Mouse (Mus musculus) urinary bladder, adult 18-20 months (tissue): Measurements from ENCODE around the gene Mrpl52.
A peak's percentile ranks its signal among the peaks of the same experiment; 100 is the strongest.

Experiments
- DNase-seq, 2 experiments: peaks; one replicate each; pipeline ENCODE4 v3.0.0; 2022; ENCODE audit warnings: low spot score in 2 of 2, mixed read lengths in 2 of 2

The Mrpl52 gene

DNA sequence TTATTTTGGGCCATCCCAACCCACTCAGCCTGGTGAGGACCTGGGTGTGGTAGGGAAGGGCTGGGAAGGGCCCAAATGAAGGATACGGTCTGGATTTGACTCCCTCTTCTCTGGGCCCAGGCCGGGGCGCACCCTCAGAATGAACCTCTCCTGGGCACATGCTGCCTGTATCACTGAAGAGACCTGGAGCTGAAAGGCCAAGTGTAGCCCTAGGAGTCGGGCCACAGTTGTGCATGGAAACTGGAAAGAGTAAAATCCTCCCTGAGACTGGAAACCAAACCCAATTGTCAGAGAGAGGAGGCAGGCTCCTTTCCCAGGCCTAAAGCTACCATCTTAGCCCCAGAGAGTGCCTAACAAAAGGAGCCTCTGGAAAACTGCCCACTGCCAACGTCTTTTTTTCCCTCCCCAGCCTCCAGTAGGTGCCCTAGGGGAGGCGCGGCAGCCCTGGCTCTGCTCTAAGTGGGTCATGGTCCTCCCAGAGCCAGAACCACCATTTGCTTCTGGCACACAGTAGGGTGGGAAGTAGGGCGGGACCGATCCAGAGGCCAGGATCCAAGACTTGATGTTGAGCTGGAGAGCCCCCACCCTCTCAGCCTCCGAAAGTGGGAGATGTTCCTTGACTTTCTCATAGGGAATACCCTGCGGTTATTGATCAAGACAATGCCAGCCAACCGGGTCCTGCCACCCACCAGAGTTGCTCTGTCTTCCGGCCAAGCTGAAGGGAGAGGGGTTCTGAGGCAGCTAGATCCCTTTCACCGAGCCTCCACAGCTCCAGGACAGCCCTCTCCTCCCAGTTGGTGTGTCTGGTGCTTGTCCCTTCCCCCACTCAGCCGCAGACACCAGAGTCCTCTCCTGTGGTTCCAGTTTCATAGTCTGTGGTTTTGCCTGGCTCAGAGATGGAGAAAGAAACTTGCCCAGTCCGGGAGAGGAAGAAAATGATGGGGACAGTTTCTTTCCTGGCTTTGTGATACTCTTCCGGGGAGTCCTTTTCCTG lies 6.4 kb downstream of the Mrpl52 start:
- no peak for DNase-seq

DNA sequence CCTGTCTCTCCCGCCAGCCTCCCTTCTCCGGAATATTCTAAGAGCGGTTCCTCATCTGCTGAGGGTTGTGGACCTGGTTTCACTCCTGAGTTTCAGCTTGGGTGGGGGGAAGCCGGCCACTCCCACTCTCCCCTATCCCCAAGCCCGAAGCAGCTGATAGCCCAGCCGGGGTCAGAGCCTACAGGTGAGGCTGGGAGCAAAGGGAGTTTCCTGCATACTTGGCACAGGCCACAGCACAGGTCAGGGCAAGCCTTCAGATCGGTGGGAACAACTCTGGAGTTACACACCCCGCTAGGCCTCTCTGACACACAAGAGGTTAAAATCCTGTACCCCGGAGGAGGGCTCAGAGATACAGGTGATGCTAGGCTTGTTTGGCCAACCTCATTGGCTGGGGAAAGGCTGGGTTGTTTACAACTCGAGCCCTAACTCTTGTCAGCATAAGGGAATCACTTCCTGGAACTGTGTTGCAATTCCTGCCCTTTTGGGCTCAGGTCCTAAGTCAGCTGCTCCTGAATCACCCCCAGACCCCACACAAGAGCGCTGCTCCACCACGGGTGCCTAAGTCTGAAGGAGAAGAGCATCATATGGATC lies 7.3 kb downstream of the Mrpl52 start:
- peak in 1 of 2 experiments; percentile 58 for DNase-seq

DNA sequence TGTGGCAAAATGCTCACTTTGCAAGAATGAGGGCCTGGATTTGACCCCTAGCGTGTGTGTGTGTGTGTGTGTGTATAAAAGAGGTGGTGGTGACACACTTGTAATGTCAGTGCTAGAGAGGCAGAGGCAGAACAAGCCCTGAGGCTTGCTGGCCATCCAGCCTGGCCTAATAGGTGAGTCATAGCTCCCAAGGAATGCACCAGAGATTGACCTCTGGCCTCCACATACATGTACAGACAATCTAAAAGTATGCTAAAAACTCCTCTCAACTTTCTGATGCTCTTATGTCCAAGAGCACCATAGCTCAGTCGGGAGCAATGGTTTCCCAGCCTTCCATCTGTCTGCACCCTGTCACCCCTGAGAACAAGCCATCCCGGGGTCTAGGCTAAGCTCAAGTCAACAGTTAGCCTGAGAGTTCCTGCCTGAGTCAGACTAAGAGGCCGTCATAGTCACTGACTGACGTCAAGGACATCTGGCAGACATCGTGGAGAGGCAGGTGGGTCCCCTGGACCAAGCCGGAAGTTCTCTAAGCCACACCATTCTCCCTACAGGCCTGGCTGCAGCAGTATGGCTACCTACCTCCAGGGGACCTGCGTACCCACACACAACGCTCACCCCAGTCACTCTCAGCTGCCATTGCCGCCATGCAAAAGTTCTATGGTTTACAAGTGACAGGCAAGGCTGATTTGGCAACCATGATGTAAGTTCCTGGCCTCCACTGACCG lies 8.6 kb downstream of the Mrpl52 start:
- no peak for DNase-seq

DNA sequence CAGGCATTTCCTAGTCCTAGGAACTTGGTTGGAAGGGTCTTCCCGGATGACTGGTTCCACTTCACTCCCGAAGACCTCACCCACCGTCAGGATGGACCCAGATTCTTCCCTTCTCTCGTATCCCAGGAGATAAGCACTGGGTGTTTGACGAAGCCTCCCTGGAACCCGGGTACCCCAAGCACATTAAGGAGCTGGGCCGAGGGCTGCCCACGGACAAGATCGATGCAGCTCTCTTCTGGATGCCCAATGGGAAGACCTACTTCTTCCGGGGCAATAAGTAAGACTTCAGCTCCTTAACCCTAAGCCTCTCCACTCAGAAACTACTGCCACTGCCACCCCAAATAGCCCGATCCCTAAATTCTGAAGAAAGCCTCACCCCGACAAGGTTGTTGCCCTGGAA lies 12.4 kb downstream of the Mrpl52 start:
- no peak for DNase-seq

DNA sequence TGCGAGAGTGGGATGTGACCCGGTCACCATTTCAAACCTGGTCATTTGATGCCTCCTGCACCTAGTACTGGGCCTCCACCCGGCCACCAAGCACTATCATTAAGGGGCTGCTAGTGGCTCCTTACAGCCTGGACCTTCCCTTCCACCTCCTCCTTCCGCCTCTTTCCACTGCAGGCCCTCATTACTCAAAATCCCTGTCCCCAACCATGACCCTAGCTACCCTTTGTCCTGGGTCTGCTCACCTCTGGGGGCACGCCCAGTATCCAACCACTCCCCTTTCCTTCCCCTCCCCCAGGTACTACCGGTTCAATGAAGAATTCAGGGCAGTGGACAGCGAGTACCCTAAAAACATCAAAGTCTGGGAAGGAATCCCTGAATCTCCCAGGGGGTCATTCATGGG lies 12.9 kb downstream of the Mrpl52 start:
- no peak for DNase-seq

DNA sequence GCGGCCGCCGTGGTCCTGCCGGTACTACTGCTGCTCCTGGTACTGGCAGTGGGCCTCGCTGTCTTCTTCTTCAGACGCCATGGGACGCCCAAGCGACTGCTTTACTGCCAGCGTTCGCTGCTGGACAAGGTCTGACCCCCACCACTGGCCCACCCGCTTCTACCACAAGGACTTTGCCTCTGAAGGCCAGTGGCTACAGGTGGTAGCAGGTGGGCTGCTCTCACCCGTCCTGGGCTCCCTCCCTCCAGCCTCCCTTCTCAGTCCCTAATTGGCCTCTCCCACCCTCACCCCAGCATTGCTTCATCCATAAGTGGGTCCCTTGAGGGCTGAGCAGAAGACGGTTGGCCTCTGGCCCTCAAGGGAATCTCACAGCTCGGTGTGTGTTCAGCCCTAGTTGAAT lies 13.8 kb downstream of the Mrpl52 start:
- no peak for DNase-seq

DNA sequence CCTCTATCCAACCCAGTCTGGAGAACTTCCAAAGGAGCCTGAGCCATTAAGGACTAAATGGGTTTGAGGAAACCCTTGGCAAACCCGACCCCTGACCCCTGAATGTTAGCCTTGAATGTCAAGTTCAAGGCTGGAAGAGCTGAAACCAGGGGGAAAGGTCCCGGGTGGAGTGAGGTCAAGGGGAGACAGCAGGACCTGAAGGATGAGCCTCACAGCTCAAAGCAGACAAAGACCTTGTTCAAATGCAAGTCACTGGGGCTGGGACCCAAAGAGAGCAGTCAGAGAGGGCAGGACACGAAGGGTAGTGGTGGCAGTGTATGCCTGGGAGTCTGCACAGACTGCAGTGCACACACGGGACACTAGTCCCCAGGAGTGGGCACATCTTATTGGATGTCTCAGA lies 14.7 kb downstream of the Mrpl52 start:
- DNase-seq: no peak

DNA sequence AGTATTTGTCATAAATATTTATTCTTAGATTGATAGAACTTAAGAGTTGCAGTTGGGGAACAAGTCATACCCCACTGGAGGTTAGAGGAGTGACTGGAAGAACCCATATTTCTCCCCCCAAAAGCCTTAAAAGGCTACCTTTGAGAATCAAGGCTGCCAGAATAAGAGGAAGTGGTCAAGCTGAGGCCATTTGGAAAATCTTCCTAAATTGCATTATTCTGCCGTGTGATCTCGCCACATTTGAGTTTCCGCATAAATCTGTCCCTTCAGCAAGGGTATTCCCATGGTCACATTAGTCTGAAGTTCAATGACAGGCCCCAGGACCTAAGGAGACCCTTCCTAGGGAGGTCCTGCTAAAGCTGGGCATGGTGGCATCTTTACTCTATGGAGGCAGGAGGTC lies 15.8 kb downstream of the Mrpl52 start:
- DNase-seq: no peak

DNA sequence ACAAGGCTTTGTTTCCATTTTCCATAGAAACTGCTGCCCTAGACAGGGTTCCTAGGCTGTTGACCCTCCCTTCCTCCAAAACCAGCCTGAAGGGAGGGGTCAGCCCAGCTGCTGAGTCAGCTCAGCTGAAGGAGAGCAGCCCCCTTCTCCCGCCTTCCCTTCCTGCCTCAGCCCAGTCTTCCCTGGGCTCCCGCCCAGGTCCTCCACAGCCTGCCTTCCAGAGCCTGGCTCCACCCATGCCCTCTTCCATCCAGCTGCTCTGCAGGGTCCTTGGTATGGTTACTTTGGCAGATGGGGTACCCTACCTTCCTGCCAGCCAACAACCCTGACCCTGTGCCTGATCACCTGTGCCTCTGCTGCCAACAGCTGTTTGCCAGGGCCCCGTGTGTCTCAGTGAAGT lies 16.5 kb downstream of the Mrpl52 start:
- DNase-seq: peak in 1 of 2 experiments; percentile 63

DNA sequence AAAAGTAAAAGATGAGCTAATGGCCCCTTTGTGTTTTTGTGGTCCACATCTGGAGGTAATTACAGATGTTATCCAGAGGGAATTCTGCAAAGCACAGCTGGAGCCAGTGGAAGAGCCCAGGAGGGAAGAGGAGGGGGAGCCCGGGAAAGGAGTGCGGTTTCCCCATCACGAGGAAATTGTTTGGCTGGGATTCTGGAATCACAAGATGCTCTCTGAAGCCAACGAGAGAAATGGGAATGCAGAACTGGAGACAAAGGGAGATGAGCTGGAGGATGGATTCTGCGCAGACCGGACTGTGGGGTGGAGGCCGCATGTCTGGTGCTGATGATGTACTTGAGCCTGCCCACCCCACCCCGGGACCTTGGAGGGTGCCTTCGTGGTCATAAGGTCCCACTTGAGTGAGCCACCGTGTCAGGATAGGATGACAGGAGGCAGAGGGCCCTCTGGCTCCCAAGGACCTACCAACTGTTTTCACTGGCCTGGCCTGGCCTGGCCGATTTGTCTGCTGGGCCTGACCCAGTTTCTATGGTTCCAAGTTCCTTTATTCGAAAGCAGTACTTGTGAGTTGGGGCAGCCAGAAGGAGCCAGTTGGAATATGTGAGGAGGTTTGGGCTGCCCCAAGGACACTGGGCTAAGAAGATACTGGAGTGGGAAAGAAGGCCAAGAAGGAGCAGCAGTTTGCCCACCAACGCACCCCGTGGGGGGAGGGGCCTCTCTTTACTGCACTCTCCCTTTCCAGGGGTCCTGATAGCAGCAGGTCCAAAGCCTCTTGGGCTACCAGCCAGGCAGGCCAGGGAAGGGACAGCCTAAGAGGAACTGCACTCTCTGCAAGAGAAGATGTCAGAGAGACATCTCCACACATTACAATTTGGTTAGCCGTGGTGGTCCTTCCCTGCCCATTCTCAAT lies 17.3 kb downstream of the Mrpl52 start:
- DNase-seq: peak in 1 of 2 experiments; percentile 71

DNA sequence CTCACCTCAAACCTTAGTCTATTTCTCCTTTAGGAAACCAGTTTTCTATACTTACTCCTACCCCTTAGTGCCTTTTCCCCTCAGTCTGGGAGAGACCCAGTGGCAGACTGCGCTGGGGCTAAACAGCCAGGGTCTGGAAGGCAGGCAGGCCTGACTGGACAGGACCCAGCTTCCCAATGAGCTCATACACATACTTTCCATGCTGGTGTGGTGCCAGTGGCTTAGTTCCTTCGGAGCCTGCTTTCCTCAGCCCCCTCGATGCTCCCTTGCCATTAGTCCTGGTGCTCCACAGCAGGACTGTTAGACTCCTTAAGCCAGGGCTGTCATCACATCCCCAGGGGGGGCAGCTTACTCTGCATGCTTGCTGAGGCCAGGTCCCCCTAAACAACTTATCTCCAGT lies 18.8 kb downstream of the Mrpl52 start:
- no peak for DNase-seq

DNA sequence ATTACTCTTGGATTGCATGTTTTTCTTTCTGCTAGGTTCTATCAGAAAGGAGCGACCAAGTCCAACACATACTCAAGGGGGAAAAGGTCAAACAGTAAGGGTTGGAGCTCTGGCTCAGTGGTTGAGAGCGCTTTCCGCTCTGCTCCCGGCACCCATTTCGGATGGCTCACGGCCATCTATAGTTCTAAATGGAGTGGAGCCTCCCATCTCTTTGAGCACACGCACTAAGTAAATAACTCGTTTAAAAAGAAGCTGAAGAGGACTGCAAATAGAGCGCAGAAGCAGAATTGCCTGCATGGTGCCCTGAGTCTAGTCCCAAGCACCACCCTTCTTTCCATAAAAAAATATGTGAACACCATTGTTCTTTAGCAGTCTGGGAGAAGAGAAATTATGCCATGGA lies 26.9 kb downstream of the Mrpl52 start:
- DNase-seq: no peak

DNA sequence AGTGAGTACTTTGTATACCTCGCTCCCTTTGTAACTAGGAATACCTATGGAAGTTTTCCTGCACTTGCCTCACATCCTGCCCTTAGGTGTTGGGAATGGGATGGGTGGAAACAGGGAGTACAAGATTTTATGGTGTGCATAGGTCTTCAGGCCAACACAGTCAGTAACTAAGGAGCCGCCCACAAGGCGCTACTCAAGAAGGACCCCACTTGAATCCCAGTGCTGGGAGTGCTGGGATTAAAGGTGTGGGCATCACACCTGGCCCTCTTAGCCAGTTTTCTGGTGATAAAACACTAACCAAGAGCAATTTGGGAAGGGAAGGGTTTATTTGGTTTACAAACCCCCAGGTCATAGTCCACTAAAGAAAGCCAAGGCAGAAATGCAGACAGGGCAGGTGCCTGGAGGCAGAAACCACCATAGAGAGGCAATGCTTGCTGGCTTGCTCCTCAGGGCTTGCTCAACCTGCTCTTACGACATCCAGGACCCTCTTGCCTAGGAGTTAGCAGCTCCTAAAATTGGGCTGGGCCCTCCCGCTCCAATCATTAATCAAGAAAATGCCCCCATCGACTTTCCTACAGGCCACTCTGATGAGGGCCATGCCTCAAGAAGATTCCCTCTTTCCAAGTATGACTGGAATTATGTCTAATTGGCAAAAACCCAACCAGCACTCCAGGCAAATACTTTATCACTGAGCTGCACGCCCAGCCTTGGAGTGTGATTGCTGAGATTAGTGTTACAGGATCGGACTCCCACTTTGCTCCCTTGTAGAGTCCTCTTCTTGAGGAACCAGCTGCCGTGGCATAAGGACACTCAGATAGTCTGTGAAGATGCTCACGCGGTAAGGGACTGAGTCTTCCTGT lies 28.2 kb downstream of the Mrpl52 start:
- DNase-seq: no peak

DNA sequence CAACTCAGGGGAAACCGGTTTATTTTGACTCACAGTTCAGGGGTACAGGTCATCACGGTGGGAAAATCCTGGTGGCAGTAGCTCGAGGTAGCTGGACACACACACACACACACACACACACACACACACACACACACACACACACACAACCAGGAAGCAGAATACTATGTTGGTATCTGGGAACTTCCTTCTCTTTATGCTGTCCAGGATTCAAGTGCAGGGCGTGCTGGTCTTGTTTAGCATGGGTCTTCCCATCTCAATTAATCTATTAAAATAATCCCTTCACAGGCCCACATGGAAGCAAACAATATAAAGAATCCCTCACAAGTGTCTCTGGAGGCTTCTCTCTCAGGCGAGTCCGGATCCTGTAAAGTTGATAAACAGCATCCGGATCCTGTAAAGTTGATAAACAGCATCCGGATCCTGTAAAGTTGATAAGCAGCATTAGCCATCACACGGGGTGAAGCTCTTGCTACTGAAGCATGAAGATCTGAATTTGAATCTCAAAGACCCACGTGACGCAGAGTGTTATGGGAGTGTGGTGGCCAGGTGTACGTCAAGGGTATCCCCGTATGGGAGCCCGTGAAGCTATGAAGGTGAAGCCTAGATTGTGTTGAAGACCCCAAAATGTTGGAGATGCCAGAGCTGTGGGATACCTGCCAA lies 31.3 kb downstream of the Mrpl52 start:
- no peak for DNase-seq

DNA sequence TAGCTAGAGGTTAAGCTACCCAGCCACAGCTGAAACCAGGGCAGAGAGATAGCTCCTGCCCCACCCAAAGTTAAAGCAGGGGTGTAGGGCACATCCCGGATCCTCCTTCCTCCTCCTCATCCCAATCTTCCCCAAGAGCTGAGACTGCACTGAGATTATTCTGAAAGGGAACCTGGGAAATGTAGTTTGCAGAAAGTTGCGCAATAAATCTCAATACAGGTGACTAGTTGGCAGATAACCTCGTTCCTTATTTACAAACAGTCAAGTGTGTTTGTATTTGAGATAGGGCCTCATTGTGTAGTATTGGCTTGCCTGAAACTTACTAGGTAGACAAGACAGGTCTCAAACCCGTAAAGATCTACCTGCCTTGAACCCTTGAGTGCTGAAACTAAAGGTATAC lies 35.4 kb downstream of the Mrpl52 start:
- no peak for DNase-seq

DNA sequence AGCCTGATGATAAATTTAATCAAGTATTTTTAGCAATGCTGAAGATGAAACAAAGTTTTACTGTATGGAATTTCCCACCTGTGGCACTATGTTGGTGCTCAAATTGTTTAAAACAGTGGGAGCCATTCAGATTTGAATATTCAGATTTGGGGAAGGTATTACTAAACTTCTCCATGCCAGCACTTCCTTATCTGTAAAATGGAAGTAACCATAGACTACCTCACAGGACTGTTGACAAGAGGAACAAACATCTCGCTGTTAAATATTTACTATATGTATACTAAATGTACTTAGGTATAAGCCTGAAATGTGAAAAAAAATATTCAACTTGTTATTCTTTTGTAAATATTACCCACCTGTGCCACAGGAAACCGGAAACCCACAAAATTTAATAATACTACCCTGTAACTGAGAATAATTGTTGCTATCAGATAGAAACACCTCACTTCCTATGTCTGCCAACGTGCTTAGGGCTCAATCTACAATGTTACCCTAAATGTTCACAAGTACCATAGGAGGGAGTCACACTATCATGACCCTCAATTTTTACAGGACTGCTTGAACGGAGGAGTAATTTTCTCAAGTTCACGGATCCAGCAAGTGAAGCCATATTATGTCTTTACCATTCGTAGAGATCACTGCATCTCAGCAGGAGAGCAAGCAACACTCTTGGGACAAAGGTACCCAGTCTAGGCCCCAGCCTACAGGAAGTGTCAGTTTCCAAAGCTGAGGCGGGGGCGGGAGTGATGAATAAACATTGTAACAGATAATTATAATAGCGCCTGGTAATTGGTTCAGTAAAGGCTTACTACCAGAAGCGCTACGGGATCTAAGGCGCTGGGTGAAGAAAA lies 36.6 kb downstream of the Mrpl52 start:
- no peak for DNase-seq

DNA sequence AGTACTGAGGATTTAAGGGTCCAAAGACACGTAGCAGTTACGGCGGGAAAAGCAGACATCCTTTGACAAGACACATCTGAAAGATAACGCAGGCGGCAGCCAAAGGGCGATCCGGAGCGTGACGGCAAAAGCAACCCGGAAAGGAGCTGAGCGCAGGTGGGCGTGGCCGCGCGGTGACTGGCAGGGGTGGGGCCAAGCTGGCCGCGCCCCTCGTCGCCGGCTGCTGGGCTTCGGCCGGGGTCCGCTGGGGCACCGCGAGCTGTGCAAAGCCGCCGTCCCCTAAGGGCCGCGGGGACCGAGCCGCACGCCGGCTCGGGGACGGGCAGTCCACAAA lies 37.2 kb downstream of the Mrpl52 start, which contains the start of gene Lrp10:
Gene Lrp10 (plus strand): TSS at position 179 of the 334 bp plus-strand sequence.
- peak; percentile 82 to 88 for DNase-seq

DNA sequence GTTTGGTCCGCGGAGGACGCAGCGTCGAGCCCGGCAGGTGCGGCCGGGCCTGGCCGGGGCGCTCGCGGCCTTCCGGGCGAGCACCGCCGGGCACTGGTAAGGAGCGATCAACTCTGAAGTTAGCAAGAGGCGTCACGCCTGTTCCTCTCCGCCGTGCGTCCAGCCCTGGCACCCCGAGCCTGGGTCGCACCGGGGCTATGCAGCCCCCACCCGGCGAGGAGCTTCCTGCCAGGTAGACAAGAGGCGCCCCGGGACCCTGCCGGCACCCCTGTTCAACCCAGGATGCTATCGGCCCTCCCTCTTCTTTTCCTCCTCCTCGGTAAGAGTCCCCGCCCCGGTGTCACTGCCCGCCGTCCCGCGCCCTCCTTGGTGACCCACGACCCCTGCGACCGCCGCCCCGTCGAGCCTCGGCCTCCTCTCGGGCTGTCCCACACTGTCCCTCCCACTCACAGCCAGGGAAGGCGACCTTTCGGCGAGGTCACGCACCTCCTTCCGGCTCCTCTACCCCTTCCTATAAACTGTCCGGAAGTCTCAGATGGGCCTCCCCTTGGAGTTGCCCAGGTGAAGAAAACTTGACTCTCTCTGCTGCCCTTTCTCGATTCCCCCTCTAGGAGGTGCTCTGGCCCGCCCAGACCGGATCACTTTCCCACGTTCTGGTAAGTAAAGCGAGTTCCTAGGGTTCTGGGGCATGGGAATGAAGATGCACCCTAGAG lies 37.7 kb downstream of the Mrpl52 start:
- DNase-seq: peak; percentile 67 to 69
